Mouse (Mus musculus) lung, embryonic 14.5 days (tissue): ENCODE measurements around the gene Ankrd35. TPM values are rescaled to one million over a fixed set of nuclear protein-coding genes. Genes with fewer than 3 reads are reported as not detected.
A peak's percentile ranks its signal among the peaks of the same experiment; 100 is the strongest.

Experiments used
- ATAC-seq: fragments of 200-750 bp; cut with Nextera tagmentation; 2 replicates; pipeline ENCODE4 v1.8.0; 2017; ENCODE audit warnings: mild to moderate bottlenecking, moderate TSS enrichment, moderate library complexity; ENCODE audit not compliant: insufficient read depth
- DNase-seq: peaks from one replicate; pipeline ENCODE4 v3.0.0-alpha.2; 2015
- H3K27ac ChIP-seq: fragments of 300-500 bp; sonication (generic); 2 replicates; pipeline ENCODE4 v1.5.1; 2014; ENCODE audit warnings: low read depth, mild to moderate bottlenecking, moderate library complexity
- H3K27me3 ChIP-seq: fragments of 300-500 bp; sonication (generic); 2 replicates; pipeline ENCODE4 v1.6.1; 2014; ENCODE audit warnings: low read length, control low read depth; ENCODE audit not compliant: insufficient read depth
- H3K36me3 ChIP-seq: fragments of 300-500 bp; sonication (generic); 2 replicates; pipeline ENCODE4 v1.6.1; 2014; ENCODE audit warnings: control low read depth; ENCODE audit not compliant: insufficient read depth
- H3K4me1 ChIP-seq: fragments of 300-500 bp; sonication (generic); 2 replicates; pipeline ENCODE4 v1.6.1; 2014; ENCODE audit warnings: antibody characterized with exemption, control low read depth; ENCODE audit not compliant: insufficient read depth
- H3K4me2 ChIP-seq: fragments of 300-500 bp; sonication (generic); 2 replicates; pipeline ENCODE4 v1.6.1; 2014; ENCODE audit warnings: mild to moderate bottlenecking
- H3K4me3 ChIP-seq: fragments of 300-500 bp; sonication (generic); 2 replicates; pipeline ENCODE4 v1.5.1; 2014; ENCODE audit warnings: low read depth, low read length
- H3K9ac ChIP-seq: fragments of 300-500 bp; sonication (generic); 2 replicates; pipeline ENCODE4 v1.6.1; 2014
- H3K9me3 ChIP-seq: fragments of 300-500 bp; sonication (generic); 2 replicates; pipeline ENCODE4 v1.6.1; 2016; ENCODE audit warnings: low read depth, low read length, control low read depth
- CTCF ChIP-seq: IDR thresholded peaks from 2 replicates; pipeline ENCODE4 v1.5.1; 2016; ENCODE audit warnings: antibody characterized with exemption, low read depth
- WGBS: fragments of 180-500 bp; shearing (Covaris S2); extraction: QIAGEN DNeasy Blood & Tissue Kit; methylation state at CpG from one replicate; pipeline ENCODE4 v1.1.7; 2014; 5-methylcytosine and 5-hydroxymethylcytosine counted together
- polyA plus RNA-seq: library from polyadenylated mRNA; unstranded; fragments of >200 nt; fragmentation: Nextera tagmentation; extraction: Ambion mirVana; gene quantifications from 2 replicates; pipeline ENCODE4 v1.2.1, GENCODE M21; 2014

Gene Ankrd35
- 0.12 and 0.15 TPM in 2 replicates for polyA plus RNA-seq

GRCm38 (mm10) chr3:96669727-96670468, at the start of gene Ankrd35:
Gene Ankrd35 (plus strand): TSS chr3:96670131.
- peak within 1 kb of the TSS; percentile 36 for H3K4me3 ChIP-seq
- H3K4me2 ChIP-seq = peak within 1 kb of the TSS; percentile 71
- no peak within 1 kb of the TSS for H3K9ac ChIP-seq
- DNase-seq (peak; percentile 94), ATAC-seq (peak; percentile 98)
- H3K9me3 ChIP-seq = no peaks in the 10 kb centered on the region
- TF ChIP-seq CTCF = peak; percentile 40
- WGBS = 4% methylated on average over 35 of the region's 35 CpGs
- H3K4me1 ChIP-seq = no peaks in the 10 kb centered on the region
- no peak within 1 kb of the TSS for H3K27ac ChIP-seq
- no peaks in the 10 kb centered on the region for H3K36me3 ChIP-seq
- no peaks in the 10 kb centered on the region for H3K27me3 ChIP-seq

GRCm38 (mm10) chr3:96623201-96623600, 46.7 kb upstream of the Ankrd35 start:
- Histone ChIP-seq H3K4me2 (no peak overlapping the region), H3K9me3 (no peaks in the 10 kb centered on the region), H3K27ac (no peak overlapping the region), H3K36me3 (peaks cover 50% of the 10 kb centered on the region), H3K27me3 (no peaks in the 10 kb centered on the region), H3K4me1 (no peaks in the 10 kb centered on the region), H3K4me3 (no peak overlapping the region), H3K9ac (no peak overlapping the region)
- WGBS = 92% methylated on average over 4 of the region's 4 CpGs
- ATAC-seq (no peak), DNase-seq (no peak)
- TF ChIP-seq CTCF = no peak

- no peak for TF ChIP-seq CTCF
- 0 out of 2 replicates have a peak, but pooled peaks cover 3% of the 10 kb centered on the region for H3K4me1 ChIP-seq
- DNase-seq (peak; percentile 100), ATAC-seq (peak; percentile 95)
- H3K9ac ChIP-seq = peak within 1 kb of the TSS; percentile 79
- no peaks in the 10 kb centered on the region for H3K9me3 ChIP-seq
- H3K27ac ChIP-seq = peak within 1 kb of the TSS; percentile 86
- H3K27me3 ChIP-seq = no peaks in the 10 kb centered on the region
- WGBS = under 1% methylated on average over 48 of the region's 48 CpGs
- peak within 1 kb of the TSS; percentile 75 for H3K4me2 ChIP-seq
- H3K36me3 ChIP-seq = peaks cover 33% of the 10 kb centered on the region
- H3K4me3 ChIP-seq = peak within 1 kb of the TSS; percentile 67
Measured at GRCm38 (mm10) chr3:96629729-96630600, 40.0 kb upstream of the Ankrd35 start, which contains the start of gene Rbm8a. Gene Rbm8a (plus strand): TSS chr3:96629933.

GRCm38 (mm10) chr3:96632058-96632457, 37.9 kb upstream of the Ankrd35 start:
- ATAC-seq = no peak

GRCm38 (mm10) chr3:96634015-96634414, 35.9 kb upstream of the Ankrd35 start:
- no peak overlapping the region for H3K4me3 ChIP-seq
- H3K4me2 ChIP-seq = no peak overlapping the region
- TF ChIP-seq CTCF = no peak
- no peak for DNase-seq
- H3K27me3 ChIP-seq = no peaks in the 10 kb centered on the region
- no peak overlapping the region for H3K27ac ChIP-seq
- ATAC-seq = no peak
- H3K4me1 ChIP-seq = peaks cover 7% of the 10 kb centered on the region; the same call in 1 of the 2 replicates
- WGBS = 69% methylated on average over 1 of the region's 1 CpGs
- H3K36me3 ChIP-seq = peaks cover 46% of the 10 kb centered on the region
- no peak overlapping the region for H3K9ac ChIP-seq
- no peaks in the 10 kb centered on the region for H3K9me3 ChIP-seq

More at GRCm38 (mm10) chr3:96632058-96632457, 37.9 kb upstream of the Ankrd35 start:
- Histone ChIP-seq H3K4me3 (no peak overlapping the region), H3K36me3 (peaks cover 32% of the 10 kb centered on the region), H3K27me3 (no peaks in the 10 kb centered on the region), H3K27ac (no peak overlapping the region), H3K9me3 (no peaks in the 10 kb centered on the region), H3K4me1 (peaks cover 8% of the 10 kb centered on the region; the same call in 1 of the 2 replicates), H3K4me2 (no peak overlapping the region), H3K9ac (no peak overlapping the region)
- TF ChIP-seq CTCF = no peak
- DNase-seq = no peak

- H3K4me2 ChIP-seq = peak within 1 kb of the TSS; percentile 66
- no peaks in the 10 kb centered on the region for H3K27me3 ChIP-seq
- H3K9ac ChIP-seq = peak within 1 kb of the TSS; percentile 97
- peak within 1 kb of the TSS; percentile 93 for H3K4me3 ChIP-seq
- H3K4me1 ChIP-seq = peaks cover 5% of the 10 kb centered on the region; the same call in 1 of the 2 replicates
- no peaks in the 10 kb centered on the region for H3K9me3 ChIP-seq
- DNase-seq = peak; percentile 93
- H3K36me3 ChIP-seq = peaks cover 56% of the 10 kb centered on the region
- WGBS = 2% methylated on average over 60 of the region's 60 CpGs
- H3K27ac ChIP-seq = peak within 1 kb of the TSS; percentile 86
- TF ChIP-seq CTCF = peak; percentile 56
- peak; percentile 97 for ATAC-seq
Measured at GRCm38 (mm10) chr3:96634928-96635879, 34.7 kb upstream of the Ankrd35 start, which contains the start of the genes Pex11b and Gm42957. Gene Pex11b (plus strand): TSS chr3:96635376. Gene Gm42957 (plus strand): TSS chr3:96635474.
